Mouse (Mus musculus): ENCODE results near the gene Sesn3. TPM values are rescaled to one million over a fixed set of nuclear protein-coding genes. Genes with fewer than 3 reads are reported as not detected.

The Sesn3 gene
- polyA plus RNA-seq, 1 experiment from 2014 or later, result 6.0 TPM

DNA sequence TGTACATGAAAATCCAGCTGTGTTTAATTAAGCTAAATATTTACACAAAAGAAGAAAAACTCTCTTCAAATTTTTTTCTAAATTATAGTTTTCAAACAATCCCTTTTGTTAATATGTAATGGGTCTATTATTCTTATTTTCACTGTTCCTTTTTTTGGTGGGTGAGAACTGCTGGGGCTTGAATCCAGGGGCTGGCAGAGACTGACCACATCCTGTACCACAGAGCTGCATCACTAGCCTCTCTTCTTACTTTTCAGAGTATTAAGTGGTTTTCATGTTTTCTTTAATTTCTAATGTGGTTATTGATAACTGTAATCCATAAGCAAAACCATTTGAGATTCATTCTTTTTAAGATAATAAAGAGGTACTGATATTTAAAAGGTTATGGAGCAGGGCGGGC lies 19.0 kb downstream of the Sesn3 start:
- Histone ChIP-seq H3K9ac (replicated peaks; ENCODE audit: low read depth) (no peak overlapping the region), H3K36me3 (ENCODE audit: insufficient read depth, low read length) (no peaks in the 10 kb centered on the region), H3K27ac (ENCODE audit: low read length) (no peak overlapping the region), H3K4me1 (ENCODE audit: insufficient read depth, low read depth, low read length) (no peaks in the 10 kb centered on the region; the same call in 1 of the 2 replicates), H3K4me2 (replicated peaks; ENCODE audit: low read depth, low read length) (no peak overlapping the region), H3K27me3 (replicated peaks; ENCODE audit: insufficient read depth, low read length) (no peaks in the 10 kb centered on the region), H3K9me3 (ENCODE audit: low read length) (no peaks in the 10 kb centered on the region), H3K4me3 (ENCODE audit: low read depth, low read length) (no peak overlapping the region)
- whole genome bisulfite sequencing, result 100% methylated on average over 1 of the region's 1 CpGs
- DNase-seq (ENCODE audit: low spot score) (no peak), ATAC-seq (no peak)
- TF ChIP-seq CTCF (IDR thresholded peaks at IDR 0.05), result no peak
- no peak for TF ChIP-seq EP300 (IDR thresholded peaks at IDR 0.05)

- 90% methylated on average over 8 of the region's 8 CpGs for WGBS
- H3K27me3 ChIP-seq (replicated peaks; ENCODE audit: insufficient read depth, low read length), result no peaks in the 10 kb centered on the region
- DNase-seq (ENCODE audit: low spot score), result no peak
- TF ChIP-seq CTCF (IDR thresholded peaks at IDR 0.05), result no peak
- no peak for TF ChIP-seq EP300 (IDR thresholded peaks at IDR 0.05)
- no peak for ATAC-seq
- H3K9ac ChIP-seq (replicated peaks; ENCODE audit: low read depth), result no peak overlapping the region
- H3K9me3 ChIP-seq (ENCODE audit: low read length), result no peaks in the 10 kb centered on the region
- no peak overlapping the region for H3K4me3 ChIP-seq (ENCODE audit: low read depth, low read length)
- no peaks in the 10 kb centered on the region for H3K36me3 ChIP-seq (ENCODE audit: insufficient read depth, low read length)
- H3K27ac ChIP-seq (ENCODE audit: low read length), result no peak overlapping the region
- no peak overlapping the region for H3K4me2 ChIP-seq (replicated peaks; ENCODE audit: low read depth, low read length)
- H3K4me1 ChIP-seq (ENCODE audit: insufficient read depth, low read depth, low read length), result no peaks in the 10 kb centered on the region; the same call in 1 of the 2 replicates
These were observed 21.0 kb downstream of the Sesn3 start for GRCm38 (mm10) chr9:14295680-14296440.

- no peaks in the 10 kb centered on the region for H3K4me1 ChIP-seq (ENCODE audit: insufficient read depth, low read depth, low read length)
- no peaks in the 10 kb centered on the region for H3K36me3 ChIP-seq (ENCODE audit: insufficient read depth, low read length)
- no peak overlapping the region for H3K4me3 ChIP-seq (ENCODE audit: low read depth, low read length)
- no peak for DNase-seq (ENCODE audit: low spot score)
- no peak for ATAC-seq
- WGBS, result 61% methylated on average over 5 of the region's 5 CpGs
- H3K9ac ChIP-seq (replicated peaks; ENCODE audit: low read depth), result no peak overlapping the region
- H3K9me3 ChIP-seq (ENCODE audit: low read length), result no peaks in the 10 kb centered on the region
- H3K4me2 ChIP-seq (replicated peaks; ENCODE audit: low read depth, low read length), result no peak overlapping the region
- TF ChIP-seq EP300 (IDR thresholded peaks at IDR 0.05) (no peak), CTCF (IDR thresholded peaks at IDR 0.05) (no peak)
- H3K27me3 ChIP-seq (replicated peaks; ENCODE audit: insufficient read depth, low read length), result no peaks in the 10 kb centered on the region
- no peak overlapping the region for H3K27ac ChIP-seq (ENCODE audit: low read length)
These were observed 22.3 kb downstream of the Sesn3 start for GRCm38 (mm10) chr9:14297204-14297603.

DNA sequence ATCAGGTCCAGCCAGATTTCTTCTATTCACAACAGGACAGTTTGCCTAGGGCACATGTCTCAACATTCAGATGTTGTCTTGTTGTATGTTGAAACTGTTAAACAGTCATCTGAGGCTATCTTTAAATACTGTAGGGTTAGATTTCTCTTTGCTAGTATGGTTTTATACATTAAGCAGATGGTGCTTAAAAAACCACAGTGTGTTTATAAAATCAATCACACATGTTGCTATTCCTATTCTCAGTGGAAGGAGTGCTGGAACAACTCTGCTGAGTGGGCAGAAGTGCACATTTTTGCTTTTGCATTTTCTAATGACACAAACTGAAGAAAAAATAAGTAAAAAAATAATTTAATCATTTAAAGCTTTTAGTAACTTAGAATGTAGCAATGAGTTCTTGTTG lies 25.0 kb downstream of the Sesn3 start:
- Histone ChIP-seq H3K27me3 (replicated peaks; ENCODE audit: insufficient read depth, low read length) (no peaks in the 10 kb centered on the region), H3K4me3 (ENCODE audit: low read depth, low read length) (no peak overlapping the region), H3K9ac (replicated peaks; ENCODE audit: low read depth) (no peak overlapping the region), H3K4me1 (ENCODE audit: insufficient read depth, low read depth, low read length) (no peaks in the 10 kb centered on the region), H3K36me3 (ENCODE audit: insufficient read depth, low read length) (no peaks in the 10 kb centered on the region), H3K4me2 (replicated peaks; ENCODE audit: low read depth, low read length) (no peak overlapping the region), H3K27ac (ENCODE audit: low read length) (no peak overlapping the region), H3K9me3 (ENCODE audit: low read length) (no peaks in the 10 kb centered on the region)
- TF ChIP-seq EP300 (IDR thresholded peaks at IDR 0.05) (no peak), CTCF (IDR thresholded peaks at IDR 0.05) (no peak)
- no peak for DNase-seq (ENCODE audit: low spot score)
- no peak for ATAC-seq

DNA sequence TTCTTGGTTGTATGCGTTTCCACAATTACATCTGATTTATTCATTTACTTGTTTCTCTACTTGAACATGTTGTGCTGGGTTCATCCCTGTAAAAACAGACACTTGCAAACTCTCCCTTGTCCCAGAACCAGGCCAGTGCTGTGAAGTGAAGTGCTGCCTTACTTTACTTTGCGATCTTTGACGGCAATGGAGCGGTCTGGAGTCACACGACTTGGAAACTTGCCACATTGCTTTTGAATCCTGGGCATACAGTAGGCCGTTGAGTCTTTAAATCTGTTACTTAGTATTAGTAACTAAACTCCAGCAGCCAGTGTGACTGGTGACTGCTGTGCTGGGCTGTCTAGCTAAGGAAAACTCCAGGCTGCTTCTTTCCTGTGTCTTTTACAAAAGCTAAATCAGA lies 25.9 kb downstream of the Sesn3 start:
- TF ChIP-seq CTCF (IDR thresholded peaks at IDR 0.05) (no peak), EP300 (IDR thresholded peaks at IDR 0.05) (no peak)
- Histone ChIP-seq H3K27me3 (replicated peaks; ENCODE audit: insufficient read depth, low read length) (no peaks in the 10 kb centered on the region), H3K36me3 (ENCODE audit: insufficient read depth, low read length) (no peaks in the 10 kb centered on the region), H3K27ac (ENCODE audit: low read length) (no peak overlapping the region), H3K9ac (replicated peaks; ENCODE audit: low read depth) (no peak overlapping the region), H3K9me3 (ENCODE audit: low read length) (no peaks in the 10 kb centered on the region), H3K4me1 (ENCODE audit: insufficient read depth, low read depth, low read length) (no peaks in the 10 kb centered on the region), H3K4me3 (ENCODE audit: low read depth, low read length) (no peak overlapping the region), H3K4me2 (replicated peaks; ENCODE audit: low read depth, low read length) (no peak overlapping the region)
- 48% methylated on average over 6 of the region's 6 CpGs for WGBS
- ATAC-seq (no peak), DNase-seq (ENCODE audit: low spot score) (no peak)

DNA sequence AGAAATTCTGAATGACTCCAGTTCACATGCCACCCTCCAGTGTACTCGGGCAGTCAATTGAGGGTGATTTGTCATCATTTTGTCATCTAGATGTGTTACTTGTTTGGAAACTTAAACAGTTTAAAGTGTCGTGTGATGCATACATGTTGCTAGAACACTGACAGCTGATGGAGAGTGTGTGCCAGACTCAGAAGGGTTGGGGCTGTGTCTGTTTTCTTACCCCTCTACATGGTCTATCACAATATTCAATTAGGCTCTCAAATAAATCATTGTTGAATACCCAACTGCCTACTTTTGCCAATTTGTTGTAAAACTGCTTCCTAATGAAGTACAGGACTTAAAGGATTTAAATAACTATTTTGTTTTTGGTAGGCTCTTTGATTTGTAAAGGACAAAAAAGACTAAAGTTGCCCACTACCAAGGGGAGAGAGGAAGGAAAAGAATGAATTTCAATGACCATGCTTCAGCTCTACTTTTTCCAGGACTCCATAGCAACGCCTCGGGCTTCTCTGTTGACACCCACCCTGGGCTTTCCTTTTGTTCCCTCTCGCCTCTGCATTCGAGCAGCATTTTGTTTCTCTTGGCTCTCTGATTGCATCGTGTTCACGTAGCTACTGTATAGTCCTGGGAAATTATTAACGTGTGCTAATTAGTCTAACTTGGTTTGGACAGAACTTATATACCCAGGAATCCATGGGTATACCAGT lies 29.5 kb downstream of the Sesn3 start:
- Histone ChIP-seq H3K9me3 (ENCODE audit: low read length) (no peaks in the 10 kb centered on the region), H3K27ac (ENCODE audit: low read length) (no peak overlapping the region), H3K9ac (replicated peaks; ENCODE audit: low read depth) (no peak overlapping the region), H3K4me1 (ENCODE audit: insufficient read depth, low read depth, low read length) (no peaks in the 10 kb centered on the region), H3K36me3 (ENCODE audit: insufficient read depth, low read length) (no peaks in the 10 kb centered on the region), H3K27me3 (replicated peaks; ENCODE audit: insufficient read depth, low read length) (no peaks in the 10 kb centered on the region), H3K4me2 (replicated peaks; ENCODE audit: low read depth, low read length) (no peak overlapping the region), H3K4me3 (ENCODE audit: low read depth, low read length) (no peak overlapping the region)
- TF ChIP-seq CTCF (IDR thresholded peaks at IDR 0.05), result no peak
- 77% methylated on average over 9 of the region's 9 CpGs for WGBS
- ATAC-seq (no peak), DNase-seq (ENCODE audit: low spot score) (no peak)

Data from lung, postnatal 0 days (tissue).